Mouse (Mus musculus) left cerebral cortex, adult 18-20 months (tissue): ENCODE results near the gene Gspt2. TPM values are rescaled to one million over a fixed set of nuclear protein-coding genes. Genes with fewer than 3 reads are reported as not detected.
A peak's percentile ranks its signal among the peaks of the same experiment; 100 is the strongest.
"Not testable (repeated sequence)": the region's sequence is repeated elsewhere in the genome, so short reads cannot be mapped to it uniquely, and the experiment has no call there.

Source experiments
- DNase-seq, 2 experiments: peaks; one replicate each; pipeline ENCODE4 v3.0.0; 2021 to 2022; ENCODE audit warnings: low spot score in 2 of 2, mixed read lengths in 1 of 2
- long read RNA-seq, 2 experiments: library from polyadenylated mRNA; stranded (forward); transcript quantifications; one replicate each; pipeline ENCODE4 v2.0.0; 2021
- total RNA-seq, 2 experiments: library from RNA; stranded (reverse); gene quantifications; 2 replicates each; pipeline ENCODE4 v1.2.3; 2021

The Gspt2 gene
- 10 to 100 TPM; 32.1 to 33.2 TPM for total RNA-seq
- long read RNA-seq, experiment 1, transcript Gspt2-201 (1 exons, 2,491 nt), result major isoform, 13 of 17 reads
- long read RNA-seq, experiment 1, partial matches to known transcripts, result 2 of 17 reads
- long read RNA-seq, experiment 1, other reads (novel, unspliced or antisense), result 2 of 17 reads
- long read RNA-seq, experiment 2, transcript Gspt2-201 (1 exons, 2,491 nt), result major isoform, 7 of 12 reads
- long read RNA-seq, experiment 2, partial matches to known transcripts, result 3 of 12 reads
- long read RNA-seq, experiment 2, other reads (novel, unspliced or antisense), result 2 of 12 reads

- DNase-seq, result peak; percentile 39 to 57
Measured at GRCm38 (mm10) chrX:94635961-94636563, at the start of gene Gspt2. Gene Gspt2 (plus strand): TSS chrX:94636069.

- DNase-seq, result peak; percentile 38 to 67
Measured at GRCm38 (mm10) chrX:94624835-94625803, 10.8 kb upstream of the Gspt2 start.

DNA sequence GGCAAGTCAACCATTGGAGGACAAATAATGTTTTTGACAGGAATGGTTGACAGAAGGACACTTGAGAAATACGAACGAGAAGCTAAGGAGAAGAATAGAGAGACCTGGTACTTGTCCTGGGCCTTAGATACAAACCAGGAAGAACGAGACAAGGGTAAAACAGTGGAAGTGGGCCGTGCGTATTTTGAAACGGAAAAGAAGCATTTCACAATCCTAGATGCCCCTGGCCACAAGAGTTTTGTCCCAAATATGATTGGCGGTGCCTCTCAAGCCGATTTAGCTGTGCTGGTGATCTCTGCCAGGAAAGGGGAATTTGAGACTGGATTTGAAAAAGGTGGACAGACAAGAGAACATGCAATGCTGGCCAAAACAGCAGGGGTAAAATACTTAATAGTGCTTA, 1.0 kb downstream of the Gspt2 start:
- no peak for DNase-seq

DNA sequence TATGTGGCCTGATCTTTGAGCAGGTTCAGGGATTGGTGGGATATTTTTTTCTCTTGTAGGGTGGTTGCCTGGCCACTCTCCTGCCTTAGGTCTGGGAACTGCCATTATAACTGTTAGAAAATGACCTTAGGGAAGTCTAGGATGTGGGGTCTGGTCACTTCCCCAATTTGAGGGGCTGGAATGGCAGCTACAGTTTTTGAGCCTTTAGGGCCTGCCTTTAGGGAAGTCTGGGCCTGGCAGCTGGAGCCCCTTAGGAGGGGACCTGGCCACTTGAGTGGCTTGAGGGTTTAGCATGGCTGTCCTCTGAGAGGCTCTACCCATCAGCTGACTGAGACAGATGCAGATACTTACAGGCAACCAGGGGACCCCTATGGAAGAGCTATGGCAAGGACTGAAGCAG, 12.7 kb downstream of the Gspt2 start:
- no peak for DNase-seq

DNA sequence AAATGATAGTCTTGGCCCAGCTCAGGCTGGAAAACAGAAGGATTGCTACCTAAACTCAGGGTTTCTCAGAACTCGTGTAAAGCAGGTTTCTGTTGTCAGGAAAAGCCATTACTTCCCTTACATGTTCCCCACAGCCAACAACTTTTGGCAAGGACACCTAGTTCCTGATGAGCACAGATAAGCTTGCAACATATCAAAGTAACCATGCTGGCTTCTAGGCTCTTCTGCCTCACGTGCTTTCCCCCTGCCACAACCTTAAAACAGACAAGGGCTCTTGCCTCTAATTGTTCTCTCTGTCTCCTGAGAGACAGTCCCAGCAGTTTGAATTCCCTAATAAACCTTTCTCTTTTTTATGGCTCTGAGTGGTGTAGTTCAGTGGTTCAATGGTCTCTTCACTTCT, 21.9 kb downstream of the Gspt2 start:
- no peak for DNase-seq

- no peak for DNase-seq
Measured at GRCm38 (mm10) chrX:94670814-94671213, 34.9 kb downstream of the Gspt2 start.

GRCm38 (mm10) chrX:94674977-94675376, 39.1 kb downstream of the Gspt2 start:
- peak; percentile 14 to 46 for DNase-seq

- not testable (repeated sequence) for DNase-seq
Measured at GRCm38 (mm10) chrX:94681581-94681980, 45.7 kb downstream of the Gspt2 start.

DNA sequence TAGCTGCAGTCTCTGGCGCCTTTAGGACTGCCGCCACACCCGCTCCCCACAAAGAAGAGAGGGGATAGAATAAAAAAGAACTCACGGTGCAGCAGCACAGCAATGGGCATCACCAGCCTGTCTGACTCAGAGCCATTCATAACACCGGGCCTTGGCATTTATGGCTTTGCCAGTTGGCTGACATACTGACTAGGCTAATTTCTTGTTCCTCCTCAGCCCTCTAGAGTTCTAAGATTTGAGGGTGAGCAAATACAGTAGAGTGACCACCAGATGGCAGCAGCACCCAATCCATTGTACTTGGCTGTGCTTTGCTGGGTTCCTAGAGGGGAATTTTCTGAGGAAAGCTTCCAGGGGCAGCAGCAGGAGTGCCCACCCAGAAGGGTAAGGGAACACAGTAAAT, 53.7 kb downstream of the Gspt2 start:
- not testable (repeated sequence) for DNase-seq

Other genes with a start within 250 kb of the Gspt2 start
- gene Maged1, start 93.9 kb upstream of the Gspt2 start, total RNA-seq, result 100 to 1,000 TPM; 440 to 444 TPM
- 10 to 100 TPM; 22.8 to 24.4 TPM for gene Zxdb, start 88.5 kb downstream of the Gspt2 start, total RNA-seq